Mouse (Mus musculus) small intestine, adult 2 months (tissue): ENCODE measurements around the gene Icam1. TPM values are rescaled to one million over a fixed set of nuclear protein-coding genes. Genes with fewer than 3 reads are reported as not detected.

Source experiments
- H3K27ac ChIP-seq: fragments of 200-500 bp; 2 replicates; pipeline ENCODE4 v1.5.1; 2012; ENCODE audit warnings: low read depth, low read length, control low read depth, inconsistent platforms; ENCODE audit not compliant: insufficient read depth
- H3K27me3 ChIP-seq: fragments of 200-500 bp; 2 replicates; pipeline ENCODE4 v1.6.1; 2012; ENCODE audit warnings: mild to moderate bottlenecking, moderate library complexity, low read length, inconsistent platforms; ENCODE audit not compliant: control insufficient read depth, insufficient read depth
- H3K36me3 ChIP-seq: fragments of 200-500 bp; 2 replicates; pipeline ENCODE4 v1.6.1; 2012; ENCODE audit warnings: mild to moderate bottlenecking, low read length, control low read depth, inconsistent platforms; ENCODE audit not compliant: control insufficient read depth, insufficient read depth
- H3K4me1 ChIP-seq: fragments of 200-500 bp; 2 replicates; pipeline ENCODE4 v1.6.1; 2012; ENCODE audit warnings: low read length, inconsistent platforms, mixed read lengths; ENCODE audit not compliant: control insufficient read depth, insufficient read depth, insufficient read length
- H3K4me3 ChIP-seq: fragments of 200-500 bp; 2 replicates; pipeline ENCODE4 v1.5.1; 2012; ENCODE audit warnings: low read depth, mild to moderate bottlenecking, control low read depth, inconsistent platforms, low read length, moderate library complexity
- CTCF ChIP-seq: fragments of 200-500 bp; IDR thresholded peaks from 2 replicates; pipeline ENCODE4 v1.5.1; 2012; ENCODE audit warnings: low read depth, mild to moderate bottlenecking, control low read depth, inconsistent platforms, low read length, moderate library complexity, mixed read lengths; ENCODE audit not compliant: insufficient replicate concordance, insufficient read length; ENCODE audit errors: extremely low read depth
- POLR2A ChIP-seq: fragments of 200-500 bp; IDR thresholded peaks from 2 replicates; pipeline ENCODE4 v1.6.1; 2012; ENCODE audit warnings: low read depth, mild to moderate bottlenecking, control low read depth, inconsistent platforms, low read length, moderate library complexity
- WGBS: fragments of 180-500 bp; shearing (Covaris S2); methylation state at CpG from one replicate; pipeline ENCODE4 v1.1.7; 2018; 5-methylcytosine and 5-hydroxymethylcytosine counted together
- polyA plus RNA-seq: library from polyadenylated mRNA; depleted of rRNA; stranded (reverse); fragments of >200 nt; gene quantifications from 2 replicates; pipeline ENCODE4 v1.2.3, GENCODE M21; 2012; rRNA removed

Icam1 gene
- polyA plus RNA-seq, 1 experiment = 9.4 TPM

- Histone ChIP-seq H3K4me3 (no peak overlapping the region), H3K4me1 (no peaks in the 10 kb centered on the region), H3K27me3 (no peaks in the 10 kb centered on the region), H3K36me3 (peaks cover 25% of the 10 kb centered on the region), H3K27ac (no peak overlapping the region)
- TF ChIP-seq POLR2A (no peak), CTCF (no peak)
- WGBS = 88% methylated on average over 2 of the region's 2 CpGs
Observed at GRCm38 (mm10) chr9:21062928-21063327, 47.1 kb downstream of the Icam1 start.

GRCm38 (mm10) chr9:21067006-21067684 lies 51.4 kb downstream of the Icam1 start, which contains the start of gene Zglp1:
Gene Zglp1, minus strand, starts transcription at chr9:21067093.
- Histone ChIP-seq H3K27ac (no peak within 1 kb of the TSS), H3K4me3 (no peak within 1 kb of the TSS), H3K4me1 (no peaks in the 10 kb centered on the region; the same call in 1 of the 2 replicates), H3K36me3 (peaks cover 26% of the 10 kb centered on the region), H3K27me3 (no peaks in the 10 kb centered on the region)
- WGBS = 86% methylated on average over 27 of the region's 27 CpGs
- TF ChIP-seq POLR2A (no peak), CTCF (no peak)

- H3K4me1 ChIP-seq = peaks cover 2% of the 10 kb centered on the region; the same call in 1 of the 2 replicates
- whole genome bisulfite sequencing = 2% methylated on average over 4 of the region's 4 CpGs
- H3K36me3 ChIP-seq = peaks cover 29% of the 10 kb centered on the region
- TF ChIP-seq CTCF (no peak), POLR2A (no peak)
- no peaks in the 10 kb centered on the region for H3K27me3 ChIP-seq
- no peak overlapping the region; the same call in 1 of the 2 replicates for H3K27ac ChIP-seq
- peak overlapping the region; percentile 79 for H3K4me3 ChIP-seq
Observed at GRCm38 (mm10) chr9:21072641-21073040, 56.9 kb downstream of the Icam1 start.

- Histone ChIP-seq H3K27ac (peak within 1 kb of the TSS; percentile 72), H3K36me3 (peaks cover 27% of the 10 kb centered on the region), H3K4me3 (peak within 1 kb of the TSS; percentile 79), H3K4me1 (peaks cover 2% of the 10 kb centered on the region; the same call in 1 of the 2 replicates), H3K27me3 (no peaks in the 10 kb centered on the region)
- WGBS = 1% methylated on average over 58 of the region's 58 CpGs
- TF ChIP-seq POLR2A = peak; percentile 30; the same call in 1 of the 2 replicates
- no peak for TF ChIP-seq CTCF
Observed at GRCm38 (mm10) chr9:21073044-21073840, 57.5 kb downstream of the Icam1 start, which contains the start of the genes Gm49373 and Fdx1l. Gene Gm49373, minus strand, starts transcription at chr9:21073096. Gene Fdx1l, minus strand, starts transcription at chr9:21073614.

- Histone ChIP-seq H3K4me3 (no peak overlapping the region), H3K27ac (no peak overlapping the region), H3K27me3 (no peaks in the 10 kb centered on the region), H3K4me1 (peaks cover 2% of the 10 kb centered on the region; the same call in 1 of the 2 replicates), H3K36me3 (peaks cover 36% of the 10 kb centered on the region)
- 56% methylated on average over 1 of the region's 1 CpGs for WGBS
- TF ChIP-seq CTCF (no peak), POLR2A (no peak)
Observed at GRCm38 (mm10) chr9:21074173-21074572, 58.4 kb downstream of the Icam1 start.

- 97% methylated on average over 3 of the region's 3 CpGs for WGBS
- H3K27me3 ChIP-seq = no peaks in the 10 kb centered on the region
- no peak overlapping the region for H3K27ac ChIP-seq
- H3K4me1 ChIP-seq = peaks cover 2% of the 10 kb centered on the region; the same call in 1 of the 2 replicates
- no peak overlapping the region for H3K4me3 ChIP-seq
- H3K36me3 ChIP-seq = peaks cover 51% of the 10 kb centered on the region
- TF ChIP-seq CTCF = no peak
Observed at GRCm38 (mm10) chr9:21075625-21076024, 59.8 kb downstream of the Icam1 start.

Other genes starting within 250 kb of the Icam1 start
- gene Col5a3, start 200.9 kb upstream of the Icam1 start, polyA plus RNA-seq = 2.1 and 2.4 TPM in 2 replicates
- gene Rdh8, start 197.5 kb upstream of the Icam1 start, polyA plus RNA-seq = not detected in 2 replicates
- gene A230050P20Rik, start 147.3 kb upstream of the Icam1 start, polyA plus RNA-seq = 22.3 and 37.9 TPM in 2 replicates
- 4.3 and 8.0 TPM in 2 replicates for gene Angptl6, start 136.3 kb upstream of the Icam1 start, polyA plus RNA-seq
- gene Ppan, start 127.8 kb upstream of the Icam1 start, polyA plus RNA-seq = 33.4 and 42.2 TPM in 2 replicates
- 57.9 and 94.5 TPM in 2 replicates for gene Eif3g, start 117.4 kb upstream of the Icam1 start, polyA plus RNA-seq
- 10.4 and 21.7 TPM in 2 replicates for gene Dnmt1, start 56.1 kb upstream of the Icam1 start, polyA plus RNA-seq
- gene S1pr2, start 39.2 kb upstream of the Icam1 start, polyA plus RNA-seq = 2.5 and 2.9 TPM in 2 replicates
- gene Mrpl4, start 13.2 kb upstream of the Icam1 start, polyA plus RNA-seq = 81.8 and 143 TPM in 2 replicates
- 0.32 and 0.37 TPM in 2 replicates for gene Icam4, start 13.4 kb downstream of the Icam1 start, polyA plus RNA-seq
- gene Icam5, start 16.1 kb downstream of the Icam1 start, polyA plus RNA-seq = 0.11 TPM in 2 replicates
- 0.80 TPM in 1 of 2 replicates, not detected in the other for gene Zglp1, start 51.1 kb downstream of the Icam1 start, polyA plus RNA-seq
- gene Gm49373, start 57.1 kb downstream of the Icam1 start, polyA plus RNA-seq = 0.09 and 0.16 TPM in 2 replicates
- 37.0 and 60.8 TPM in 2 replicates for gene Fdx1l, start 57.6 kb downstream of the Icam1 start, polyA plus RNA-seq
- gene Gm38431, start 76.0 kb downstream of the Icam1 start, polyA plus RNA-seq = 6.2 and 21.8 TPM in 2 replicates
- 34.2 and 90.8 TPM in 2 replicates for gene Raver1, start 76.0 kb downstream of the Icam1 start, polyA plus RNA-seq
- gene Tyk2, start 115.3 kb downstream of the Icam1 start, polyA plus RNA-seq = 16.3 and 31.2 TPM in 2 replicates
- gene Cdc37, start 134.0 kb downstream of the Icam1 start, polyA plus RNA-seq = 14.4 and 24.9 TPM in 2 replicates
- 5.1 and 7.1 TPM in 2 replicates for gene Pde4a, start 149.7 kb downstream of the Icam1 start, polyA plus RNA-seq
- 56.6 and 103 TPM in 2 replicates for gene Keap1, start 223.4 kb downstream of the Icam1 start, polyA plus RNA-seq
- 0.08 and 0.18 TPM in 2 replicates for gene S1pr5, start 232.5 kb downstream of the Icam1 start, polyA plus RNA-seq
- 70.1 and 144 TPM in 2 replicates for gene Atg4d, start 249.3 kb downstream of the Icam1 start, polyA plus RNA-seq